Mouse (Mus musculus): Measurements from ENCODE around the gene Cux1.

The Cux1 gene

DNA sequence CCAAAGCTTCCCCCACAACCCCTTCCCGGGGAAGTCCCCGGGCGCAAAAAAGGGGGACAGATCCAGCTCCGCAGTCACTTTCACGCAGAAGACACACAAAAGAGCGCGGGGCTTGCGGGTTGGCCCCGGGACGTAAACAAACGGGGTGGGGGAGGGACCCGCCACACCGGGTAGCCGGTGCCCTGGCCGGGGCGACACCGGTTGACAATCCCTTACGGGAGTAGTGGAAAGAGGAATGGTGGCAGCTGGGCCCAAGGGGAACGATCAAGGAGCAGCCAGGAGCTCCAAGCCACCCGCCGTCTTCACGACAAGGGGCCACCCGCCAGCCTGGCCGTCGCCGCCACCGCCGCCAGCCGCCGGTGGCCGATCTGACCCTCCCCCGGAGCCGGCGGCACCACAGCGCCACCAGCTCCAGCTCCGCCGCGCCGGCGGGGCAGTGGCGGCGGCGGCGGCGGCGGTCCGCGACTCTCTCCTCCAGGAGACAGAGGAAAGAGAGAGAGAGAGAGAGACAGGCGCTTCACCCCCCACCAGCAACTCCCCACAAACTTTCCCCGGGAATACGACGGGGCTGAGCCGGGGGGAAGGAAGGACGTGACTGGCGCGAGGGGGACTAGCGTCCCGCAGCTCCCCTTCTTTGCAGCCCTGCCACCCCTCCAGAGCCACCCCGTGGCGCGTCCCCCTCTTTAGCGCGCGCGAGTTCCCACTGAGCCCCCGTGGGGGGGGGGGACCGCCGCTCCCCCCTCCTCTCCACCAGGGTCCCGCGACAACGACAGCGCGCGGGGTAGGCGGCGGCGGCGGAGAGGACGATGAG lies 1.1 kb downstream of the Cux1 start:
- DNase-seq = peak; percentile 79

DNA sequence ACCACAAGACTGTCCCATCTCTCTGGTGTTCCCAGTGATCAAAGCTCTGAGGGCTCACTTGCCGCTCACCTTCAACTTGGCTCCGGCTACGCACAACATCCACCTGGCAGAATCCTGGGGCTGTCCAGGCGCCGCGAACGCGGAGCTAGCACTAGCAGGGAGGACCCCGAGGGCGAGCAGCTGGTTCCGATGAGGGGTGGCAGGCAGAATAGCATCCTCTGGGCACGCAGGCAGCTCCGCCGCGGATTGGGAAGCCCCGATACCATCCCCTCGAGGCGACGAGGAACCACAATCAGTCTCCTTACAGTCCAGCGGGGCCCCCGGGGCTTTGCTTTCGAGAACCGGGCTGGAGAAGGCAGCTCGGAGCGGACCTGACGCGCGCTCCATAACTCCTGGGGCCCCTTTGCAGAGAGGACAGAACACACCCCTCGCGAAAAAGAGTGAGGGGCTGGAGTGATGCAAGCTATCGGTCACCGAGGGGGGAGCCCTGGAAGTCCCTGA lies 1.9 kb downstream of the Cux1 start:
- peak; percentile 56 for DNase-seq

DNA sequence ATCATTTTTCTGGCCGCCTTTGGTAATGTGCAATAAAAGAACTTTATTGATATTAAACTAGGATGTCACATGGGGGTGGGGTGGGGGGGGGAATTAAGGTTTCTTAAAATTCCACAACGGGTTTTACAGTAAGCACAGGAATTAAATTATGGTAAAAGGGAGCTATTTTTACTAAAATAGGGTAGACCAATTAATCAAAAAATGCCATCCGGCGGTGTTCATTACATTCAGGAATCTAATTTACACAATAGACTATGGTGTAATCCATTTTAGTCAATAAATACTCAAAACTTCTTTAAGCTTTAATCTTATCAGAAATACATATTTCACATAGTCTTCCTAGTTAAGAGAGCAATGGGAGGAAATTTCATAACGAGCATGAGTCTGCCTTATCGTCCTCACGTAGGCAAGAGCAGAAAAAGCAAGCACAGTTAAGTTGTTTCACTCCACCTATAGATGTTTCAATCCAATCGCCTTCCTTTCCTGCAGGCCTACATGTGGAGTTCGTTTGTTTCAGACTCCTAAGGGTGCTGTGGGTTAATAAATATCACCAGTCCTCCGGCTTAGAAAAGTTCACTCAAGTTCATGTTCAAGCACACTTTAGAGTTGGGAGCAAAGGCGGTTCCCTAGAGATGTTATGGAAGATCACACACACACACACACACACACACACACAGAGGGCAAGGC lies 2.5 kb downstream of the Cux1 start:
- no peak for DNase-seq

DNA sequence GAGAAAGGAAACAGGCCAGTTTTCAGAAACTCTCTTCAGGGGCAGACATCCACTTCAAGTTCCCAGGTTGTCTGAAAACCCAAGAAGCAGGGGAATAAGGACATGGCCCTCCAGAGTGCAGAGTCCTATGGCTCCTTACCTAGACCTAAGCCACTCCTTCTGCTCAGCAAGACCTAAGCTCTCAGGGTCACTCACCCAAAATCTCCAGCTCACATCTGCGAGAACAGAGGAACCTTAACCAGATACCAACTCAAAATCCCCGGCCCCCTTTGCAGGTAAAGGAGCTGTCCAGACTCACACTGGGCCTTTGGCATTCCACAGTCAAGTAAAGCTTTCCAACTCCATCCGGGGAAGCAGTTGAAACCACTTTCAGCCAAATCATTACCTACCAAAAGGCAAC lies 3.3 kb downstream of the Cux1 start:
- no peak for DNase-seq

DNA sequence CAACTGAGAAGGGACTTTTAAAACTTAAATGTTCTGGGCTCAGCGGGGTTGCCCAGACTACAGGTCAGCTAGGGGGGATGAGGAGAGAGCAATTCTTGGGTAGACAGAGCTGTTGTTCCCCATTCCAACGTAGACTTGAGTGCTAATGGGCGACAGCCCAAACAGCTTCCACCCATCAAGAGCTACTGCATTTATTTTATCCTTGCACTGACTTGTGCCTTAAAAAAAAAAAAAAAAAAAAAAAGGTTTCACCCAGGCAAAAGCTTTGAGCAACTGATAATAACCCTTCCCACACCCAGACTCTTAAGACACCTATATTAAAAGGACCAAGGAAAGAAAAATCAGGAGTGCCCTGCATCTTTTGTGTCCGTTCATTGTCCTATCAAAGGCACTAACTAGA lies 4.2 kb downstream of the Cux1 start:
- no peak for DNase-seq

DNA sequence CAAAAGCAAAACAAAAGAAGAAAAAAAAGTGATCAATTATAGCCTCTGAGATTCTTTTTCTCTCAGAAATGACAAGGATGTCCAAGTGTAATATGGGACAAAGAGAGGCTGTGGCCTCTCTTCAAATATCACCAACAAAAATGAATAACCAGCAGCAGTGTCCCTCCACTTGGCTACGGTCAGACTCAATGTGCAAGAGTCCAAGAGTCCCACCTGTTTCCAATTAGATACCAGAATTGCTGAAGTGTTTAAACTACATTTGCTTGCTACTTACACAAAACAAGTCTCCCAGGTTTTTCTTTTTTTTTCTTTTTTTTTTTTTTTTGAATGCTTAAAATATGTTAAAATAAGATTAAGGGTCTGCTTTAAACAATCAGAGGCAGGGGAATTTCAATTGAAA lies 5.1 kb downstream of the Cux1 start:
- no peak for DNase-seq

DNA sequence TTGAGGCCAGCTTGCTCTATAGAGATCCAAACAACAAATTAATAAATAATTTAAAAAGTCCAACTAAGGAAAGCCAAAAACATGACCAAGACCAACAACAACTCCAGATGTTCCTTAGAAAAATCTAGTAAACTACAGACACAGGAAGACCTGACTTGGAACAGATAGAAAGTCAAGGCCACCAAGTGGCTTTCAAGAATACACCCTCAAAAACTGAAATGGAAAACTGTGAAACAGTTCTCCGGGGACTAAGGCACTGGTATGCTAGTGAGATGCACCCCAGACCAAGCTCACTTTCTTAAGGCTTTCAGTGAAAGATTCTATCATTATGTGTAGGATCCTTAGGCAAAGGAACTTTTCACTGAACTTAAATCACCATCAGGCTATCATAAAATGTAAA lies 5.6 kb downstream of the Cux1 start:
- DNase-seq = no peak

DNA sequence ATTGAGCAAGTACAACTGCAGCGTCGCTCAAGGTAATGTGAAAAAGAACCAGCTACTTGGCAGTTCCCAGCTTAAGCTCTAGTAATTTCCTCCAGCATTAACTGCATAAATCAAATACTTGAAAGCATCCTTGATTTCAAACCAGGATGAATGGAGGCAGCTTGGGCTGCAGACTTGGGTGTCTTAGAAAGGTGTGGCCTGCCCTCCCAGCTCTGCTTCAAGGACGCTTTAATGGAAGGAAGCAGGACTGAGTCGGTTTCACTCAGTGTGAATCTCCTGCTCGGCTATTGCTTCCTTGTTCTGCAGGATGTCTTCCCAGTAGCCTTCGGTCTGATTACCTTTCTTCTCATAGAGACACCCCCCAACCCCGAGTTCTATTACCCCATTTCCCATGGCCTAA lies 6.6 kb downstream of the Cux1 start:
- no peak for DNase-seq

DNA sequence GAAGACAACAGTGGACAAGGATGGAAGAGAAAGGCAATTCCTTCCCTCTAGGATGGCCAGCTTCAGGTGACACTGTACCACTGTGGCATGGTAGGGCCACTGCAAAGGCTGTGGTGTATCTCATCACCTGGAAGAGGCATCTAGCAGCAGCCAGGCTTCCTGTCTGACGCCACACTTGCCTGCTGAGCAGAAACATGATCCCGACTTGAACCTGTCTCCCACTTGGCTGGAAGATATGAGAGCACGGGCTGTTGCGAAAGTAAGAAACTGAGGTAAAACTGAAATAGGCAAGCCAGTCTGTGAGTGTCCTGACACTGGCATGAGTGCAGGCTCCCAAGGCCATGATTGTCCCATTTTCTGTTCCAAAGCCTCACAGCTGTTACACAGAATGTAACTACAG lies 9.8 kb downstream of the Cux1 start:
- DNase-seq = no peak

DNA sequence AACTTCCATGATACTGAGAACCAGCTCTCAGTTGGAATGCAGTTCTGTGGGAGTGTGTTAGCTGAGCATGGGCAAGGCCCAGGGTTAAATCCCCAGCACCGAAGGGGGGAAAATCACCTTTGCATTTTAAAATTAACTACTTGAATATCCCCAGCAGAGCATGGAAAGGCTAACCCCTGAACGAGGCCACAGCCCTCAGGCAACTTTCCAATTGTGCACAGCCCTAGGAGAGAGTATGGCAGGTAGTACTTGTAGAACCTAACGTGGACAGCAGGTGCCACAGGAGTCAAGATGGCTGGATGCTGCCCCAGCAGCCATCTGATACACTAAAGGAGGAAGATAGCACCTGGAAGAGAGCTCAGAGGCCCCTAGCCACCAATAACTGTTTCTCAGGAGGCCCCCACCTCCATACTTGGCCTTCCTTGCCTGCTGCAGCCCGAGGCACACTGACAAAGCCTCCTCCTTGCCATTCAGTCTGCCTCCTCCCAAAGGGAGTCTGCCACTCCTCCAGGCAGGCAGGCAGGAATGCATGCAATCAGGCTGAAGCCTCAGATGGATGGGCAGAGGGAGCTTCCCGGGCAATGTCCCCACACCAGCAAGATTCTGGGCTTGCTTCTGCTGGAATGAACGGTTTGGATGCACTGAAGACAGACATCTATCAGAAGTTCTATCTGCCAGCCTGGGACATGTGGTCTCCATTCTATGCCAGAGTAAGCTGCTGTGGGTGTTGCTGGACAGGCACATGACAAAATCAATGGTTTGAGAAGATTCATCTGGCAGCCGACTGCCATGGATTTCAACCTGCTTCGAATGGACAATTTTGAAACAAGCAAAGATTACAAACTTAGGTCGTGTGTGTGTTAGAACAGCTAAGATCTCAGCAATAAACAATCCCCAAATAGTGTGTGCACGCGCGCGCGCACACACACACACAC lies 10.7 kb downstream of the Cux1 start:
- DNase-seq = no peak

DNA sequence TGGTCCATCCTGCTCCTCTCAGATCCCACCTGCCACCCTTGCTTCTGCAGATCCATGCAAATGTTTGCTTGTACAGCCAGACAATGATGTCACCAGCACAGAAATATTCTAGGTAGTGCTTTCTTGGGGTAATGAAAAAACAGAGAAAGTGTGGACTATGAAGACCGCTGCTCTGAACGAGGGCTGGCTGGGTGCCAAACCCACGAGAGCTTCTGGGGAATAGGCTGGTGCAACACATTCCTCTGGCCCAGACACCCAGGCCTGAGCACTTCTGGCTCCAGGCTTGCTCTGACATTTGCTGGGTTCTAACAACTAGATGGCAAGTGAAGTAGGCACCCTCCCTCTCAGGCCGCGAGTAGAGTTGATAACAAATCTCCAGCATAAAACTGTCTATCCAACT lies 11.6 kb downstream of the Cux1 start:
- peak; percentile 32 for DNase-seq

DNA sequence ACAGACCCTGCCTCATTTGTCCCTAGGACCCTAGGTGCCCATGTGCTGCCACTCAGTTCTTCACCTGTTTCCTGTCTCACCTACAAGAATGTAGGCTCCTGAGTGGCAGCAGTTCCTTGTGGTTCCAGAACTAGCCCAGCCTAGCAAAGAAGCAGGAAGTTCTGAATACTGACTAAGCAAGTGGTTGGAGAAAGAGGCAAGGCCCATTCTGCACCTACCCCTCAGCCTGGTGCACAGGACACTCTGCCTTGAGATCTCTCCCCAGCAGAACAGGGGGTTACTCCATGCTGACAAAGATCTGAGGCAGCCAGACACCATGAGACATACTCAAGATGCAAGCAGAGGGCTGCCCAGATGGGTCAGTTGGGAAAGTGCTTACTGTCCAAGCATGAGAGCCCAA lies 14.5 kb downstream of the Cux1 start:
- DNase-seq = peak; percentile 30

DNA sequence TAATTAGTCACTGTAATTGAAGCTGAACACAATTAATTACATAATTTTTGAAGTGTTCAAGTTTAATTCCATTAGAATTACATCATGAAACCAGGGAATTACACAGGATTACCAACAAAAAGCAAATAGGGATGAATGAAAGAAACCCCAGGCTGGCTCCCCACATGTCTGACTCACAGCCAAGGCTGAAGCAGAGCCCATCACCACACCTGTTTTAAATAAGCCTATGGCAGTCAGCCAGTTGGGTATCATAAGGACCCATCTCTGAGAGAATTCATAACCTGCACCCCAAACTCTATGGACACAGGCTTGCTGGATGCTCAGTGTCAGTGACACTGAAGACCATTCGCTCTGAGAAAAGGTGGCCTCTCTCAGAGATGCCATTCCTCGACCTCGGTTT lies 15.2 kb downstream of the Cux1 start:
- no peak for DNase-seq

DNA sequence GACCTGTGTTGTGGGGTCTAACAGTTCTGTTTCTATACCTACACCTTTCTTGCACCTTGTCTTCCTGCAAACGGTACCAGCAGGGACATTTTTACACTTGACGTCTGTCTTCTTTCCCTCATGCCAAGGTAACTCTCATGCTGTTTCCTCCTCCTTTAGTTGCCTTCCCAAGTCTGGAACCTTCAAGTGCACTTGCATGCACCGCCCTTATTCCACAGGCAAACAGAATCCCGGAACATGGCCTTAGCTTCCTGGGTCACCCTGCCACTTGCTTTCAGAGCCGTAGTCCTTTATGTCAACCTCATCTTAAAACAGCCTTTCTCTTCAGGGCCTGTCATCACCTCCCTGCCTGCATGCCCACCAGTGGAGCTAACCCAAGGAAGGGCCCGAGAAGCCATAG lies 15.7 kb downstream of the Cux1 start:
- no peak for DNase-seq

DNA sequence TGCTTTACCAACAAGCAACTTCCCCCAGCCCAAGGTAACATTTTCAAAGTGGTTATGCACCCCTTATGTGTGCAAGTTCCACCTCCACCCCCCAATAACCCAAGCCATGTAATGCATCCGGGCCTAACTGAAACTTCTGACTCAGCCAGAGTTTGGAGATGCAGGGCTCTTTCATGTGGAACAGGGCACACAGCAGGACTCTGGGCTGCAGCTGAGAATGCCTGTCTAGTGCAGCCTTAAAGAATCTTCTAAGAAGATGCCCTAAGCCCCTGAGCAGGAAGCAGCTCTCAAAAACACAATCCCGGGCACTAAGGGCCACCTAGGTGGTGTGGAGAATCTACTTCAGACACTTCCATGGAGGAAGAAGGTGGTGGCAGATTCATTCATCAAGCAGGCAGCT lies 16.6 kb downstream of the Cux1 start:
- peak; percentile 64 for DNase-seq

DNA sequence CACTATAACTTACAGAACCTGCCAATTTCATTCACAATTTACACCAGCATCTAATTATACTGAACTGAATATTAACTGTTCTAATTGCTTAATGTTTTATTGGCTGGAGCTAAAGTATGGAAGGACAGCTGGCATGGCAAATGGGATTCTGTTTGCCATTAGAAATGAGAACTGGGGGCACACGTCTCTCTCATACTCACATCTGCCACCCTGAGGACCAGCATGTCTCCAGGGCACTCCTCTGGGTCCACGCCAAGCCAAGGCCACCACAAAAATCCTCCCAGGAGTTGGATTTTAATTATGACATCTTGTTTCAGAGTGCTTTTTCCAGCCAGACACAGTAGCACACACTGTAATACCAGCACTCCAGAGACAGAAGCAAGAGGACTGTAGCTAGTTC lies 18.5 kb downstream of the Cux1 start:
- DNase-seq = no peak

DNA sequence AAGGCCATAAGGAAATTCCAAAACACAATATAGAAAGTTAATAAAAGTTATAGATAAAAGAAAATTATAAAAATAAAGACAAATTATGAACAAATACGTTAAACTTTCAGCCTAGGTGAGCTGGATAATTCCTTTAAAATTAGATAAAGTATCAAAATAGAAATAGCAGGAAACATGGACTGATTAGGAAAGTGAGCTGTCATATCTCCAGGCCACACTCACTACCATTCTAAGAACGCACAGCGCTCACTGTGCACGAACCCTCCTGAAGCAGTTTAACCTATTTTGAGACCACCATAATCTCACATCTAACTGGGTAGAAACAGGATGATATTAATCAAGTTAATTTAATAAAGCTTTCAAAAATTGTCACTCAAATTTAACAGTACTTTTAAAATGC lies 22.2 kb downstream of the Cux1 start:
- DNase-seq = no peak

DNA sequence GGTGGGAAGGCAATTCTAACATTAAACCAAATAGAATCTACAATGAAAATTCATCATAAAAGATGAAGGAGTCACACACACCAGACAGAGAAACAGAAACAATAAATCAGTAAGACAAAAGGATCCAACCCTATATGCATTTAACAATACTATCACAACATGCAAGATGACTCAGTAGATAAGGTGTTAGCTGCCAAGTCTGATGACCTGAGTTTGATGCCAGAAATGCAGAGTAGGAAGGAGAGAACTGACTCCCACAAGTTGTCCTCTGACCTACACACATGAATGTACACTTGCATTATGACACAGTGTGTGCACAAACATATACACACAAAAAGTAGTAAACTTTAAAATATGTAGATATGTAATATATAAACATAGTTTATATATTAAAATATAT lies 24.1 kb downstream of the Cux1 start:
- no peak for DNase-seq

DNA sequence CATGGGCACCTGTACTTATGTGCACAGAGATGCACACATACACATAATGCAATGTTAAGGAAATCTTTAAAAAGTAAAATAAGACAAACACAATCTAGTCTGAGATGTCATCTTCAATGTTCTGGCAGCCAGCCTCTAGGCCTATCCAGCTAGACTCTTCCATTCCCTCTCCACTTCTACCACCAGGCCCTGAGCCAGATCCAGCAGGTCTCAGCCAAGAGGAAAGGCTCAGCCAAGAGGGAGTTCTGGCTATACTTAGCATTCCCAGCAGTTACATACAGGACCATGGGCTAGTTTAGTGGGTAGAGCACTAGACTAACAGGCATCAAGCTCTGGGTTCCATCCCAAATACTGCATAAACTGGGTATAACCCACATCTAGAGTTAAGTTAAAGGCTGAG lies 26.3 kb downstream of the Cux1 start:
- DNase-seq = no peak

DNA sequence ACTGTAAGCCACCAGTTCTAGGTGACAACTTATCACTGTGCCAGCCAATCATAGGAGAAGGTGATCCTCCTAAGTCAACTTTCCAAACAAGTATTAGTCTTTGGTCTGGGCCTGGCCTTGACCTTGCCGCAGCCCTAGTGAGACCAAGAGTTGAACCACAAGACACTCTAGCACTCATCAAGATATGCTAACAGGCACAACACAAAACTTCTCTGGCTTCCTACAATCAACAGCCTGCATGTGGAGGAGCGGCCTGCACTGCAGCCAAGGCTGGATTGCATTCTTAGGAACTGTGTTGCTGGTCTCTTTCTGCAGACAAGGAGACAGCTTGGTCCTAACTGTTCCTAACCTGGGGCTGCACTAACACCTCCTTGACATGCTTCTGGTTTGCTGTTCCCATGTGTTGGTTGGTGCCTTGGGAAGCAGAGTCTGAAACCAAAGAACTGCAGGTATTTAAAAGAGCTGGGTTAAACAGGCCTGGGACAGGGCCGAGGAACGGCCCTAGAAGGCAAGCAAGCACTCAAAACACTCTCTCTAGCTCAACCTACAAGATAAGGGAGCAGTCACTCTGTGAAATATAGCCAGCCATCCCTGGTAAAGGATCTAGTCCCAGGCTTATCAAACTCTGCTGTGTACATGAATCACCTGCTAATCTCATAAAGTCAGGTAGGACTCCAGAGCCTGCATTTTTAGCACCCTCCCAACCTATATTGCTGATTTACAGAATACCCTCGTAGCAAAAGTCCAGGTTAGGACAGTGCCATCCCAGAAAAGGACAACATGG lies 27.0 kb downstream of the Cux1 start:
- DNase-seq = no peak

DNA sequence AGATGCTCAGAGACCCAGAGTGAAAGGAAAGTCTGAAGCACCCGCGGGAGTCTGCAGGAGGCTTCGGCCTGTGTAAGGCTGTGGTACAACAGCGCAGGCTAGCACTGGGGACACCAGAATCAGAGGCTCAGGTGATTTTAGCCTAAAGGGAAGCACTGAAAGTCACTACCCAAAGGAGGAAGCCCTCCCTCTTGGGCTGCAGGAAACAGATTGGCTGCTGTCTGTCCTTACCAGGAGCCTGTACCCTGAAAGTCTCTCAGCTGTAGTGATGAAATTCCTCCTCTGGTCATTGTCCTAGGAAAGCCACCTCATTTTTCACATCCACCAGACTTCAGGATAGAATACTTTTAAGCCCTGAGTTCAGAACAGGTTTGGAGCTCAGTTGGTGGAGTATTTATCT lies 30.5 kb downstream of the Cux1 start:
- no peak for DNase-seq

DNA sequence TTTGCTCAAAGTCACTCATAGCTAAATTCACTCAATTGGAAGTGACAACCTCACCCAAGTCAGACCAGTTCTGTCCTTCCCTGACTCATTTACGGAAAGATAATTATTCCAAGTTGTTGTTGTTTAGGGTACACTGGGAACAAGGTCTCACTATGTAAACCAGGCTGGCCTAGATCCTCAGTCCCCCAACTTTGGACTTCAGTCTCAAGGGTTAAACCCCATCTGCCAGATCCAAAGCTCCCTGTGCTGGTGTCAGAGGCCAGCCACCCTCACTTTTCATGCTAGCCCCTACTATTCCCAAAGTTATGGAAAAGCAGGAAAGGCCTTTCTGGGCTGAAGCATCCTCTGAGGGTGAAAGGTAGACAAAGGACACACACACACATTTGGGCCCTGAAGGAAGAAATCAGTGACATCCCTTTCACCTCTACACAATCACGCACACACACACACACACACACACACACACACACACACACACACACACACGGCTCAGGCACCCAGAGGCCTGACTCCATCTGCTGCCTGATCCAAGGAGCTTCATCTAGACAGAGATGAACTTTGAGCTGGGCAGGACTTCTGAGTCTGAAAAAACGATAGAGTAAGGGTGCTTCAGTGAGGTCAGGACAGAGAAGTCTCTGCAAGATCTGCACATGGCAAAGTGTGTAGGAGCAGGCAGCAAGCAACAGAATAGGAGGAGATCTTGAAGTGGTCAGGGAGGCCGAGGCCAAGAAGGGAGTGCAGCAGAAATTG lies 31.1 kb downstream of the Cux1 start:
- DNase-seq = no peak

All from thymus, postnatal 14 days (tissue).